Mouse (Mus musculus): ENCODE results near the gene Rnf149. TPM values are rescaled to one million over a fixed set of nuclear protein-coding genes. Genes with fewer than 3 reads are reported as not detected.

Rnf149 gene
- polyA plus RNA-seq, 1 experiment from 2014 or later = 16.0 TPM

- no peak overlapping the region for H3K4me3 ChIP-seq (replicated peaks)
- H3K9ac ChIP-seq = no peak overlapping the region
- whole genome bisulfite sequencing (ENCODE audit: insufficient replicate concordance) = 0% methylated on average over 1 of the region's 1 CpGs
- no peak for ATAC-seq (ENCODE audit: insufficient read depth)
- H3K27ac ChIP-seq (replicated peaks) = no peak overlapping the region
- no peak overlapping the region for H3K4me2 ChIP-seq
- no peaks in the 10 kb centered on the region for H3K9me3 ChIP-seq (replicated peaks)
- H3K4me1 ChIP-seq (replicated peaks) = 0 out of 2 replicates have a peak, but pooled peaks cover 5% of the 10 kb centered on the region
- no peaks in the 10 kb centered on the region for H3K27me3 ChIP-seq
- H3K36me3 ChIP-seq (replicated peaks) = no peaks in the 10 kb centered on the region
Observed at GRCm38 (mm10) chr1:39504261-39504660, 72.9 kb downstream of the Rnf149 start.

- H3K36me3 ChIP-seq (replicated peaks) = no peaks in the 10 kb centered on the region
- no peaks in the 10 kb centered on the region for H3K27me3 ChIP-seq
- 0 out of 2 replicates have a peak, but pooled peaks cover 5% of the 10 kb centered on the region for H3K4me1 ChIP-seq (replicated peaks)
- no peak overlapping the region for H3K4me3 ChIP-seq (replicated peaks)
- no peak for ATAC-seq (ENCODE audit: insufficient read depth)
- no peaks in the 10 kb centered on the region for H3K9me3 ChIP-seq (replicated peaks)
- peak overlapping the region; percentile 25; the same call in 1 of the 2 replicates for H3K4me2 ChIP-seq
- 60% methylated on average over 17 of the region's 17 CpGs for WGBS (ENCODE audit: insufficient replicate concordance)
- H3K9ac ChIP-seq = no peak overlapping the region
- H3K27ac ChIP-seq (replicated peaks) = peak overlapping the region; percentile 45; the same call in 1 of the 2 replicates
Observed at GRCm38 (mm10) chr1:39502817-39503633, 74.2 kb downstream of the Rnf149 start.

Other genes with a start within 250 kb of the Rnf149 start
- gene Rpl31, start 209.6 kb downstream of the Rnf149 start, polyA plus RNA-seq (2015; fragmentation: Nextera tagmentation; extraction: Ambion mirVana) = 238 and 288 TPM in 2 replicates
- gene Tbc1d8, start 98.7 kb downstream of the Rnf149 start, polyA plus RNA-seq (2015; fragmentation: Nextera tagmentation; extraction: Ambion mirVana) = 5.0 and 6.3 TPM in 2 replicates
- gene Cnot11, start 42.4 kb downstream of the Rnf149 start, polyA plus RNA-seq (2015; fragmentation: Nextera tagmentation; extraction: Ambion mirVana) = 8.0 and 8.1 TPM in 2 replicates
- not detected in 2 replicates for gene Creg2, start 74.1 kb upstream of the Rnf149 start, polyA plus RNA-seq (2015; fragmentation: Nextera tagmentation; extraction: Ambion mirVana)
- 0.09 and 0.10 TPM in 2 replicates for gene Rfx8, start 143.6 kb upstream of the Rnf149 start, polyA plus RNA-seq (2015; fragmentation: Nextera tagmentation; extraction: Ambion mirVana)
- gene Gm3646, start 227.9 kb upstream of the Rnf149 start, polyA plus RNA-seq (2015; fragmentation: Nextera tagmentation; extraction: Ambion mirVana) = not detected in 2 replicates

Measured in liver, embryonic 15.5 days (tissue).